Mouse (Mus musculus) left cerebral cortex, postnatal 10 days (tissue): ENCODE data around the gene Myocd. TPM values are rescaled to one million over a fixed set of nuclear protein-coding genes. Genes with fewer than 3 reads are reported as not detected.

Experiments used
- DNase-seq, 2 experiments: peaks; one replicate each; pipeline ENCODE4 v3.0.0; 2021 to 2022; ENCODE audit warnings: low spot score in 2 of 2, mixed read lengths in 1 of 2; ENCODE audit errors: extremely low spot score in 1 of 2
- intact Hi-C: fragments of 180-260 bp; cut with DNase I; formaldehyde crosslinking; loops from one replicate; pipeline ENCODE4 v1.15.1; 2025
- total RNA-seq, 2 experiments: library from RNA; stranded (reverse); gene quantifications; 2 replicates each; pipeline ENCODE4 v1.2.3; 2021

Gene Myocd
- total RNA-seq, result under 1 TPM; 0.49 to 0.83 TPM

DNA sequence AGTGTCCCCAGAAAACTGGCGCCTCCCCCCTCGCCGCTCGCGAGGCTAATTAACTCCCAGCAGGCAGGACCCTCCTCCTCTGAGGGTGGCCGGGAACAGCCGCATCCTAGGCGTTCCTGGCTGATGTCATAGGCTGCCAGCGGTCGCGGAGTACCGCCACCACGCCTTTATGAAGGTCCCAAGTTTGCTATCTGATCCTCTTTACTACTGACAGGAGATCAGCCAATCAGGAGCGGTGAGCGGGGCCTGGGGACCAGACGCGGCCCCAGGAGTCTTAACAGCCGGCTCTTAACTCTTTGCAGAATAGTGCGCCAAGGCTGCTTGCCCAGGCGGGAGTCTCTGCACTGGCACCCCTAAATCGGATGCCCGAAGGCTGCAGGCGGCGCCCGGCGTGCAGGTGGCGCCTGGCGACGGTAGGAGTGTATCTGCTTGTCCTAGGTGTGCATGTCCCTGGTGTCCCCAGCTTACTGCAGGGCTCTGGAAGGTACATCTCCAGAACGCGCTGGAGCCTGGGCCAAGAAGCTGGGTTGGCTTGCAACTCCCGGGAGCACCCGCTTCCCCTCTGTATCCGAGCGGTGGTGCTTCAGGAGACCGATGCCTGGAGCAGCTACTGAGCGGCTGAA lies at the start of gene Myocd:
Myocd (minus strand) TSS at position 139 of the 623 bp plus-strand sequence.
- intact Hi-C loops, result loop anchor here (2.0 kb wide), 1 partner anchor 409 kb away; no protein-coding TSS in a partner anchor
- DNase-seq, result peak in 1 of 2 experiments; percentile 32

DNA sequence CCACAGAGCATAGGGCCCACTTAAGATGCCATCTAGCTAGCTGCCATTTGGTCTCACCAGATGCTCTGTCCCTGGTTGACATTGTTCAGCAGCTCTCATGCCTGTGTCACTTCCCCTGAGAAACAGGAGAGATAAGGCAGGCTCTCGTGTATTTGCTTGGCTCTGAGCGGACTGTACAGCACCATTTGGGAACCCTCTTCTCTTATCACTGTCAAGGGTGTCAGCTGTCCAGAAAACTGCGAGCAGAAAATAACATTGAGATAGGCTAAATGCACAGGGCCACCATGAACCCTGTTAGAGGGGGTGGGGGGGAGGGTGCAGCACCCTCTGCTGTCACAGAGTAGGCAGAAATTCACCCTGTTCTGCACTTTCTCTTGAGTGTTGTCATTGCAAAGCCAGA lies 34.0 kb upstream of the Myocd start:
- DNase-seq, result no peak
- intact Hi-C loops, result no loop called here

DNA sequence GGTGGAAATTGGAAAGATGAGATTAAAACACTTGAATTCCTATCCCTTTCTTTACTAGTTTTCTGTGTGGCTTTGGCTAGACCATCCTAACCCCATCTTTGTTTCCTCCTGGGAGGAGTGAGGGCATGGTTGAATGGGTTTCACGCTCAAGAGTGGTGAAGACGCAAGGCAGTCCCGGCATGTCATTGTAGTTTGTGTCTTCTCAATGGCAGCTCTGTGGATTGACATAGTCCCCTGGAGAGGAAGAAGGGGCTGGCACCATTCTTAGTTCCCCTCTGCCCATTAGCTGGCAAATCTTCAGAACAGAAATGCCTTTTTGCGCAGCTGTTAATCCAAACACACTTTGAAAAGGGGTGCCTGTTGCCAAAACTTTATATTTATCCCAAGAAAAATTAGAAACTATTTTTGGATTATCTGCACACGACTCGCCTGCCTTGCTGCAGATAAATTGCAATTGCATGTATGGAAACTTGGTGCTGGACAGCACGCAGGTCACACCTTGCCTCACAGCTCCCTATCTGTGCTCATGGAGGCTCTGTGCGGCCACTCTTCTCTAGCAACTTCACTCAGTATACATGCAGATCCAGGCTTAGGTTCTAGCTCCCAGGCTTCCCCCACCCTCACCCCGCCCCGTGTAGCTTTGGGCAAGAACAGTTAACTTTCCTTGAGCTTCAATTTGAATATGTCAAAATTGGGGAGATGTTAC lies 24.5 kb upstream of the Myocd start:
- DNase-seq, result no peak
- intact Hi-C loops, result no loop called here

GRCm38 (mm10) chr11:65292994-65293393 lies 23.2 kb upstream of the Myocd start:
- intact Hi-C loops, result no loop called here

GRCm38 (mm10) chr11:65287706-65288105 lies 17.9 kb upstream of the Myocd start:
- intact Hi-C loops, result no loop called here
- no peak for DNase-seq

More at GRCm38 (mm10) chr11:65292994-65293393, 23.2 kb upstream of the Myocd start:
- DNase-seq, result no peak

DNA sequence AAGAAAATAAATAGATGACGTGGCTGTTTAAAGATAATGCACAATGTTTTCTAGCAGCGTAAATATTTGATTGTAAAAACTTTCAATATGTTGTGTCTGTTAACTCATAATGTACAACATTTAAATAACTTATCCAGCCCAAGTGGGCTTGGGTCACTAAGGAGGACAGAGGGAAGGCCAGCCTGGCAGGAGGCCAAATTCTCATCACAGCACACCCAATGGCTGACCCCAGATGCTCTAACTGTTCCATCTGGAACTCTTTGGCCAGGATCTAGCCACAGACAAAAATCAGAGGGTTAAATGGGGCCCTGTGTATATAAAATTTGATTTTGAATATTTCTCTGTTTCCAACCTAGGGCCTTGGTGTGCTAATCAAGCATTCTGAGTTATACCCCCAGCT lies 16.4 kb upstream of the Myocd start:
- no peak for DNase-seq
- intact Hi-C loops, result no loop called here

- DNase-seq, result no peak
- intact Hi-C loops, result no loop called here
Measured at GRCm38 (mm10) chr11:65275441-65275840, 5.7 kb upstream of the Myocd start.

DNA sequence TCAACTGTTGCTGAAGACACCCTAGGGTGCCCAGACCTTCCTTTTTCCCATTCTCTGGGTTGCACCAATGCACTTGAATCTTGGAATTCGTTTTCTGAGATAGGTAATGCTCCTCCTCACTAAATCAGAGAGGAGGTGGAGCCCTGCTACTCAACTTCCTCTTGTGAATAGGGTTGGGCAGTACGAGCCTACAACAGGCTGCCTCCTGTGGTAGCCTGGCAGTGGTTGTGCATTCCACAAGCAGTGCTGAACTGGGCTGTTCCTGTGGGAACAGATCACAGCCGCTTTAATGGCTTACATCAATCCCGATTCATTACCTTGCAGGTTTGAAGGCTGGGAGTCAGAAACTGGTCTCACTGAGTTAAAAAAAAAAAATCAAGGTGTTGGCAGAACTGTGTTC lies 1.2 kb upstream of the Myocd start:
- DNase-seq, result no peak
- intact Hi-C loops, result no loop called here

- intact Hi-C loops, result loop anchor here (2.0 kb wide), 1 partner anchor 410 kb away; no protein-coding TSS in a partner anchor
- DNase-seq, result no peak
Measured at GRCm38 (mm10) chr11:65268310-65268709, 1.5 kb downstream of the Myocd start.

DNA sequence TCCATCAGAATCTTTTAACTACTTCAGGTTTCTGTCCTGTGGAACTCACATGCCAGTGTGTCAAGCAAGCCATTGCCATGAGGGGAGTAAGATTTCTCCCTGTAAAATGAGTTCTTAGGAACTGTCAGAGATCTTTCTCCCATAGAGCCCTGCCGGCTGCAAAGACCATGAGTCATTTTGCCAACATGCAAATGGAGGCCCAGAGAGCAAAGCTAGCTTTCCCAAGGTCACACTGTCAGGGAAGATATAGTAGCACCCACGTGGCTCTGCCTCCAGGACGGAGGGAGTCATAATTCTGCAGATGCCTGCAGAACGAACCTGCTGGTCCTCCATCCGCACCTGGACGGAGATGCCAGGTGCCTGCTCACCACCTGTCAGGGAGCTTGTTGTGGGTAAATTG lies 6.3 kb downstream of the Myocd start:
- no peak for DNase-seq
- intact Hi-C loops, result no loop called here

GRCm38 (mm10) chr11:65258997-65259396 lies 10.8 kb downstream of the Myocd start:
- DNase-seq, result no peak
- intact Hi-C loops, result no loop called here

GRCm38 (mm10) chr11:65256143-65256542 lies 13.6 kb downstream of the Myocd start:
- no peak for DNase-seq
- intact Hi-C loops, result no loop called here

GRCm38 (mm10) chr11:65255564-65255963 lies 14.2 kb downstream of the Myocd start:
- intact Hi-C loops, result no loop called here
- no peak for DNase-seq

GRCm38 (mm10) chr11:65250366-65250765 lies 19.4 kb downstream of the Myocd start:
- intact Hi-C loops, result no loop called here
- no peak for DNase-seq

GRCm38 (mm10) chr11:65246301-65247054 lies 23.3 kb downstream of the Myocd start:
- DNase-seq, result no peak
- intact Hi-C loops, result no loop called here

GRCm38 (mm10) chr11:65243593-65243992 lies 26.2 kb downstream of the Myocd start:
- intact Hi-C loops, result no loop called here
- no peak for DNase-seq

- no peak for DNase-seq
- intact Hi-C loops, result no loop called here
Measured at GRCm38 (mm10) chr11:65240521-65240920, 29.3 kb downstream of the Myocd start.

DNA sequence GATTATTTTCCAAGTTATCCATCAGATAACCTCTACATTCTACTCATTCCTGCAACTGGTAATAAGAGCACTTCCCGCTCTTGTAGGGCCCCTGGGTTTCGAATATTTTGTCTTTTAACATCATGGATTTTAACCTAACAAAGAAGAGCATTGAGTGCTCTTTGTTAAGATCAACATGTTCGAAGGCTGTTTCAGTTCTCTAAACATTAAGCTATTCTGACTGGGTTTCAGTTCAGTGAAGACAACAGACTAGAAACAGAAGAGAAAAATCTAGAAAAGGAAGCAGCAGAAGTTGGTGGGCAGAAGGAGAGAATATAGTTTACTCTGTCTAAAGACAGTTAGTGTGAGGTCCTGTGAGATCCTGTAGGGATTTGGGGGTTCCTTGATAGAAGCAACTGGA lies 31.9 kb downstream of the Myocd start:
- DNase-seq, result no peak
- intact Hi-C loops, result no loop called here

- intact Hi-C loops, result no loop called here
- no peak for DNase-seq
Measured at GRCm38 (mm10) chr11:65236907-65237306, 32.9 kb downstream of the Myocd start.

DNA sequence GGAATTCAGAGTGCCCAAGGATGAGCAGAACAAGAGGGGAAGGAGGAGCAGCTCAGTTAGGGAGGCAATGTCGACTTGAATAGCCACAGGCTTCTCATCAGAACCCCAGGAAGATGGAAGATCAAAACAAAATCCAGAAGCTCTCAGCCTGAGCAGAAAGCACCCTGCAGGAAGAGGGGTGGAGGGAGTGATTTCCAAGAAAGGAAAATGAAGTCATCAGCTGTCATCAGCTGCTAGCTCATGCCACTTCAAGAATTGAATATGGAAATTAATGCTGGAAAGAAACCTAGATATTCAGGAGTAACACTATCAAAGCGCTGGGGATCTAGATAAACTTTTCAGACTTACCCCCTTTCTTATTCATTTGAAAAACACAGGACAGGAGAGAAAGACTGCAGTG lies 34.4 kb downstream of the Myocd start:
- DNase-seq, result no peak
- intact Hi-C loops, result no loop called here
